Mouse (Mus musculus): ENCODE measurements around the gene Kifc3. TPM values are rescaled to one million over a fixed set of nuclear protein-coding genes. Genes with fewer than 3 reads are reported as not detected.
"Not testable (repeated sequence)": the region's sequence is repeated elsewhere in the genome, so short reads cannot be mapped to it uniquely, and the experiment has no call there.

Gene Kifc3
- total and polyA plus RNA-seq, 2 experiments from 2014 or later = 32.7 to 54.1 TPM

DNA sequence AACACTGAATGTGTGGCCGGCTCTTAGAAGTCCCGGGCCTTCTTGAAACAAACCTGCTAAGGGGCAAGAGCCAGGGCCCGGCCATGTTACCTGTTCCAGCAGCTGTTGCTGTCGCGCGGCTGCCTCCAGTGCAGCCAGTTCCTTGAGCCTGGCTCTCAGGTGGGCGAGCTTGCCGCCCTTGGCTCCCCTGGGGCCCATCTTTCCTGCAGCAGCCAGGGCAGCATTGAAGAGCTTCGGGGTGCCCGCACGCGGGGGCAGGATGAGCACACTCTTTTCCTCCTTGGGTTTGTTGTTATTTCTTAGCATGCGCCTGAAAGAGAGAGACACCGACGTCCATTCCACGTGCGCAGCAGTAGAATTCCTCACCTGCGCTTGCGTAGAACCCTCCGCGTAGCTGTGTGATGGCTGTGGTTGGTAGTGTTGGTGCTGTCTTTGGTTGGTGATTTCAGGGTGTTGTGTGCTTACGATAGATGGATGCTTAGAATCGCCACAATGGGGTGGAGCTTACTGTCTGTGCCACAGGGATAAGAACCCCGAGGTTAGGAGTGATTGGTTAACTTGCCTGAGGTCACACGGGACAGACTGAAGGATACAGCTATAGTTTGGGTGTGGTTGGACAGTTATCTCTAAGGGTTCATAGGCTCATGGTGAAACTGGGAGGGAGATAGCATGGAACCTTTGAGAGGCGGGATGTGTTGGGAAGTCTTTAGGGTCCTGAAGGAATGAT, 39.6 kb upstream of the Kifc3 start:
- DNase-seq = no peak
- no peak overlapping the region for H3K4me2 ChIP-seq (ENCODE audit: low read depth)
- ATAC-seq = no peak

GRCm38 (mm10) chr8:95235683-95236082, 33.1 kb upstream of the Kifc3 start:
- Histone ChIP-seq H3K27me3 (ENCODE audit: insufficient read depth, low read length) (no peaks in the 10 kb centered on the region), H3K4me1 (ENCODE audit: insufficient read depth) (no peaks in the 10 kb centered on the region), H3K9me3 (ENCODE audit: low read length) (no peaks in the 10 kb centered on the region), H3K4me2 (ENCODE audit: low read depth) (no peak overlapping the region), H3K9ac (no peak overlapping the region), H3K4me3 (ENCODE audit: low read depth, low read length) (no peak overlapping the region), H3K36me3 (ENCODE audit: insufficient read depth) (no peaks in the 10 kb centered on the region), H3K27ac (ENCODE audit: low read depth, low read length) (no peak overlapping the region)
- peak; percentile 78 for DNase-seq
- 2% methylated on average over 3 of the region's 3 CpGs for WGBS
- TF ChIP-seq CTCF (IDR thresholded peaks at IDR 0.05; ENCODE audit: low read depth) = peak; percentile 88
- peak; percentile 60 for ATAC-seq

More for the DNA sequence above, 39.6 kb upstream of the Kifc3 start:
- H3K27ac ChIP-seq (ENCODE audit: low read depth, low read length) = peak overlapping the region; percentile 86
- H3K36me3 ChIP-seq (ENCODE audit: insufficient read depth) = no peaks in the 10 kb centered on the region
- no peaks in the 10 kb centered on the region for H3K9me3 ChIP-seq (ENCODE audit: low read length)
- no peak overlapping the region for H3K9ac ChIP-seq
- peaks cover 21% of the 10 kb centered on the region for H3K4me1 ChIP-seq (ENCODE audit: insufficient read depth)
- H3K4me3 ChIP-seq (ENCODE audit: low read depth, low read length) = no peak overlapping the region
- H3K27me3 ChIP-seq (ENCODE audit: insufficient read depth, low read length) = no peaks in the 10 kb centered on the region
- 78% methylated on average over 26 of the region's 26 CpGs for WGBS
- TF ChIP-seq CTCF (IDR thresholded peaks at IDR 0.05; ENCODE audit: low read depth) = no peak

GRCm38 (mm10) chr8:95230086-95230485, 27.5 kb upstream of the Kifc3 start:
- not testable (repeated sequence) for H3K4me1 ChIP-seq (ENCODE audit: insufficient read depth); H3K27ac ChIP-seq (ENCODE audit: low read depth, low read length); ATAC-seq; H3K27me3 ChIP-seq (ENCODE audit: insufficient read depth, low read length); H3K9ac ChIP-seq; H3K36me3 ChIP-seq (ENCODE audit: insufficient read depth); H3K4me3 ChIP-seq (ENCODE audit: low read depth, low read length); DNase-seq; H3K9me3 ChIP-seq (ENCODE audit: low read length); H3K4me2 ChIP-seq (ENCODE audit: low read depth)
- WGBS = 94% methylated on average over 9 of the region's 9 CpGs

DNA sequence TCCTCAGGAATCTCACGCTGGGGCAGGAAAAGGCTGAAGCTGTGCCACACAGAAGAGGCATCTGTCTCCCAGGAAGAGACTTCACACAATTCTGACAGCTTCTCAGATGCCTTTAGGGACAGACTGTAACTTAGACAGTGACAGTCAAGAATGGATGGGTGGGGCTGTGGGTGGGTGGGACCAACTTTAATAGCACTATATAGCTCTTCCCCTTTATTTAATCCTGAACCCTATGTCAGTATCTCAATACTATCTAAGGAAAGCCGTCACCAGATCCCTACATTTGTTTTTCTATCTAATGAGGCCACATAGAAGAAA, 24.5 kb upstream of the Kifc3 start:
- Histone ChIP-seq H3K27me3 (ENCODE audit: insufficient read depth, low read length) (no peaks in the 10 kb centered on the region), H3K4me3 (ENCODE audit: low read depth, low read length) (no peak overlapping the region), H3K36me3 (ENCODE audit: insufficient read depth) (no peaks in the 10 kb centered on the region), H3K4me1 (ENCODE audit: insufficient read depth) (no peaks in the 10 kb centered on the region), H3K27ac (ENCODE audit: low read depth, low read length) (no peak overlapping the region), H3K9ac (no peak overlapping the region), H3K9me3 (ENCODE audit: low read length) (no peaks in the 10 kb centered on the region), H3K4me2 (ENCODE audit: low read depth) (no peak overlapping the region)
- DNase-seq = no peak
- WGBS = 42% methylated on average over 2 of the region's 2 CpGs
- no peak for ATAC-seq
- no peak for TF ChIP-seq CTCF (IDR thresholded peaks at IDR 0.05; ENCODE audit: low read depth)

DNA sequence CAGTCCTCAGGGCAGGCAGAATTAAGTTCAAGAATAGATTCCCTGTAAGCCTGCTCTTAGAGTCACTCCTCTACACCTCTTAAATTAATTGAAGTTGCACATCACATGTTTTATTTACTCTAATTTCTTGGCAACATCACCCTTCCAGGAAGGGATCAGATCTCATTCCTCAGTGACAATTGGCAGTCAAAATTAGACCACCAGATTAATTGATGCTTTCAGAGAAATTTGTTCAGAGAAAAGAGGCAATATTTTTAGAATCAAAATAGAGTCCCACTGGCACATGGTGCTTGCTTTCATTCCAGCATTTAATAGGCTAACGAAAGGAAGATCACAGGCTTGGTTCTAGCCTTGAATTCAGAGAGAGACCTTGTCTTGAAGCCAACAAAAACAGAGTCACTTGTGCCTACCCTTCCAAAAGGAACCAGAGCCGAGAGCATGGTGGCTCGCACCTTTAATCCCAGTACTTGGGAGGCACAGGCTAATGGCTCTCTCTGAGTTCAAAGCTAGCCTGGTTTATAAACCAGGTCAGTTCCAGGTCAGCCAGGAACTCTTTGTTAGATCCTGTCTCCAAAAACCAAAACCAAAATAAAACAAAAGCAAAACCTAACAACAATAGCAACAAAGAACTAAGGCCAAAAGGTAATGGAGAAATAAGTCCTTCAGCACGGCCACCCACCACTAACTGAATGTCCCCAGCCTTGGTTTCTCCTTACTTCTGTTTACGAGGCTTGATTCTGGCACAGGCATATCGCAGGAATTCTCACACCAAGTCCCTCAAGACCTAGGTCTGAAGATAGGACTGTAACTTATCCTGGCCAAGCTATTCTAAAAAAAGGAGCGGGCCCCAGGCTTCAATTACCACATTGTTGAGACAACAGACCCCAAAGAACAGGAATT, 23.9 kb upstream of the Kifc3 start:
- WGBS = 54% methylated on average over 7 of the region's 7 CpGs
- Histone ChIP-seq H3K4me2 (ENCODE audit: low read depth) (no peak overlapping the region), H3K36me3 (ENCODE audit: insufficient read depth) (no peaks in the 10 kb centered on the region), H3K4me1 (ENCODE audit: insufficient read depth) (no peaks in the 10 kb centered on the region), H3K27ac (ENCODE audit: low read depth, low read length) (no peak overlapping the region), H3K9ac (no peak overlapping the region), H3K9me3 (ENCODE audit: low read length) (no peaks in the 10 kb centered on the region), H3K4me3 (ENCODE audit: low read depth, low read length) (no peak overlapping the region), H3K27me3 (ENCODE audit: insufficient read depth, low read length) (no peaks in the 10 kb centered on the region)
- ATAC-seq = no peak
- no peak for DNase-seq
- TF ChIP-seq CTCF (IDR thresholded peaks at IDR 0.05; ENCODE audit: low read depth) = no peak

DNA sequence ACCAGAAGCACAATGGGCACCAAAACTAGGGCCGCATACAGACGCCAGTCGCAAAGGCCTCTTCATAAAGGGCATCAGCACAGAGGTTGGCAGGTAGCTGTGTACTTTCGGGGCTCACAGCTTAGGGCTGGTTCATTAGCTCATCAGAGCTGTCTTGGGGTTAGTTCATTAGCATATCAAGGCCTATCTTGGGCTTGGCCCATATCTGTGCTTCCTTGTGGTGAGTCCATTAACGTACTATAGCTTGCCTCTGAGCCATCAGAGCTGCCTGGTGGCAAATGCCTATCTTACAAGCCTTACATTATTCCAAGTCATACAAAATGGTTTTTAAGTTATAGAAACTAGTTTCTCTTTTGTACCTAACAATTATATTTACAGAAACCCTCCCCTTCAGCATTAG, 21.4 kb upstream of the Kifc3 start:
- no peaks in the 10 kb centered on the region for H3K9me3 ChIP-seq (ENCODE audit: low read length)
- no peak overlapping the region for H3K4me2 ChIP-seq (ENCODE audit: low read depth)
- no peaks in the 10 kb centered on the region for H3K4me1 ChIP-seq (ENCODE audit: insufficient read depth)
- no peak overlapping the region for H3K4me3 ChIP-seq (ENCODE audit: low read depth, low read length)
- no peak for TF ChIP-seq CTCF (IDR thresholded peaks at IDR 0.05; ENCODE audit: low read depth)
- ATAC-seq (no peak), DNase-seq (no peak)
- H3K27me3 ChIP-seq (ENCODE audit: insufficient read depth, low read length) = no peaks in the 10 kb centered on the region
- no peaks in the 10 kb centered on the region for H3K36me3 ChIP-seq (ENCODE audit: insufficient read depth)
- 78% methylated on average over 5 of the region's 5 CpGs for WGBS
- no peak overlapping the region for H3K9ac ChIP-seq
- H3K27ac ChIP-seq (ENCODE audit: low read depth, low read length) = no peak overlapping the region

GRCm38 (mm10) chr8:95221045-95221444, 18.4 kb upstream of the Kifc3 start:
- Histone ChIP-seq H3K36me3 (ENCODE audit: insufficient read depth) (no peaks in the 10 kb centered on the region), H3K27ac (ENCODE audit: low read depth, low read length) (no peak overlapping the region), H3K9ac (0 out of 2 replicates have a peak overlapping the region, but pooled peaks have one; percentile 0), H3K4me1 (ENCODE audit: insufficient read depth) (no peaks in the 10 kb centered on the region), H3K27me3 (ENCODE audit: insufficient read depth, low read length) (no peaks in the 10 kb centered on the region), H3K4me3 (ENCODE audit: low read depth, low read length) (no peak overlapping the region), H3K9me3 (ENCODE audit: low read length) (no peaks in the 10 kb centered on the region), H3K4me2 (ENCODE audit: low read depth) (no peak overlapping the region)
- no peak for TF ChIP-seq CTCF (IDR thresholded peaks at IDR 0.05; ENCODE audit: low read depth)
- DNase-seq (no peak), ATAC-seq (no peak)
- WGBS = 60% methylated on average over 2 of the region's 2 CpGs
